Mouse (Mus musculus) heart, postnatal 0 days (tissue): ENCODE data around the gene Fst.

Experiments used
- CTCF ChIP-seq: IDR thresholded peaks from 2 replicates; pipeline ENCODE4 v1.5.1; 2016; ENCODE audit warnings: antibody characterized with exemption, control low read depth, low read depth
- EP300 ChIP-seq: IDR thresholded peaks from 2 replicates; pipeline ENCODE4 v1.6.1; 2016; ENCODE audit warnings: antibody characterized with exemption, low read depth

DNA sequence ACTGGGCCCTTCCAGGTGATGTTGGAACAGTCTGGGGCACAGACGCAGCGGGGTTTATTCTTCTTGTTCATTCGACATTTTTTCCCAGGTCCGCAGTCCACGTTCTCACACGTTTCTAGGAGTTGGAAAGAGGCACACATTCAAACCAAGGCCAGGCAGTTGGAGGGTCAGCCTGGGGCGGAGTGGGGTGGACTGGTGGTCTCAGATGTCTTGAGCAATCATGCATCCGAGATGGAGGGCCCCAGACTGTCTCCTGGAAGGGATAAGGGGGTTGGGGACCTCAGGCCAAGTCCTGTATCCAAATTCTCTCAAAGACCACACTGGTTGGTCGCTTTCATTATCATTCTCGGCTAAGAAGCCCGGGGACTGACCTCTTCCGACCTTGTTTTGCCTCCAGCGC, 3.0 kb downstream of the Fst start:
- TF ChIP-seq EP300 (no peak), CTCF (no peak)
